Mouse (Mus musculus): ENCODE measurements around the gene Gm49387.

GRCm38 (mm10) chr14:31681931-31682555, 41.4 kb upstream of the Gm49387 start:
- no peak for TF ChIP-seq POLR2A (IDR thresholded peaks at IDR 0.05; ENCODE audit: extremely low read depth, insufficient read depth, low read length)
- no peak for TF ChIP-seq CTCF (IDR thresholded peaks at IDR 0.05; ENCODE audit: extremely low read depth, insufficient read depth, low read length)
